Mouse (Mus musculus) liver, embryonic 16.5 days (tissue): ENCODE measurements around the gene Atxn1l. TPM values are rescaled to one million over a fixed set of nuclear protein-coding genes. Genes with fewer than 3 reads are reported as not detected.

Experiments
- ATAC-seq: fragments of 200-750 bp; cut with Nextera tagmentation; 2 replicates; pipeline ENCODE4 v1.8.0; 2017; ENCODE audit warnings: low read depth, mild to moderate bottlenecking, moderate number of reproducible peaks, moderate library complexity
- H3K27ac ChIP-seq: fragments of 300-500 bp; sonication (generic); 2 replicates; pipeline ENCODE4 v1.5.1; 2014; ENCODE audit warnings: mild to moderate bottlenecking, low read length
- H3K27me3 ChIP-seq: fragments of 300-500 bp; sonication (generic); 2 replicates; pipeline ENCODE4 v1.6.1; 2014; ENCODE audit warnings: low read depth, low read length, mixed read lengths; ENCODE audit not compliant: control insufficient read depth, insufficient read depth
- H3K36me3 ChIP-seq: fragments of 300-500 bp; sonication (generic); 2 replicates; pipeline ENCODE4 v1.6.1; 2014; ENCODE audit warnings: mild to moderate bottlenecking; ENCODE audit not compliant: control insufficient read depth, insufficient read depth
- H3K4me1 ChIP-seq: fragments of 300-500 bp; sonication (generic); 2 replicates; pipeline ENCODE4 v1.6.1; 2014; ENCODE audit warnings: low read depth, low read length, mixed read lengths; ENCODE audit not compliant: control insufficient read depth
- H3K4me2 ChIP-seq: fragments of 300-500 bp; sonication (generic); 2 replicates; pipeline ENCODE4 v1.6.1; 2014; ENCODE audit warnings: low read depth, low read length, mixed read lengths
- H3K4me3 ChIP-seq: fragments of 300-500 bp; sonication (generic); 2 replicates; pipeline ENCODE4 v1.5.1; 2014; ENCODE audit warnings: low read depth, mild to moderate bottlenecking, low read length
- H3K9ac ChIP-seq: fragments of 300-500 bp; sonication (generic); 2 replicates; pipeline ENCODE4 v1.6.1; 2014; ENCODE audit warnings: low read depth, low read length
- H3K9me3 ChIP-seq: fragments of 300-500 bp; sonication (generic); replicated peaks from 2 replicates; pipeline ENCODE4 v1.6.1; 2016; ENCODE audit warnings: low read length; ENCODE audit not compliant: control insufficient read depth
- WGBS: fragments of 180-500 bp; shearing (Covaris S2); extraction: QIAGEN DNeasy Blood & Tissue Kit; methylation state at CpG from one replicate; pipeline ENCODE4 v1.1.7; 2014; ENCODE audit not compliant: insufficient replicate concordance; 5-methylcytosine and 5-hydroxymethylcytosine counted together
- polyA plus RNA-seq: library from polyadenylated mRNA; unstranded; fragments of >200 nt; fragmentation: Nextera tagmentation; extraction: Ambion mirVana; gene quantifications from 2 replicates; pipeline ENCODE4 v1.2.1, GENCODE M21; 2015

The Atxn1l gene
- polyA plus RNA-seq, 1 experiment from 2014 or later, result 2.8 TPM

- Histone ChIP-seq H3K9me3 (no peaks in the 10 kb centered on the region), H3K9ac (peak overlapping the region; percentile 97), H3K4me2 (peak overlapping the region; percentile 81), H3K36me3 (no peaks in the 10 kb centered on the region), H3K4me1 (peaks cover 26% of the 10 kb centered on the region), H3K27me3 (no peaks in the 10 kb centered on the region), H3K4me3 (peak overlapping the region; percentile 99), H3K27ac (peak overlapping the region; percentile 84)
- WGBS, result under 1% methylated on average over 38 of the region's 38 CpGs
- ATAC-seq, result peak; percentile 70
These were observed 44.9 kb downstream of the Atxn1l start for GRCm38 (mm10) chr8:109692443-109693145.

- Histone ChIP-seq H3K27ac (no peak overlapping the region), H3K27me3 (no peaks in the 10 kb centered on the region), H3K4me2 (peak overlapping the region; percentile 81), H3K36me3 (no peaks in the 10 kb centered on the region), H3K9me3 (no peaks in the 10 kb centered on the region), H3K4me1 (peaks cover 26% of the 10 kb centered on the region), H3K9ac (peak overlapping the region; percentile 97), H3K4me3 (peak overlapping the region; percentile 99)
- no peak for ATAC-seq
- WGBS, result 29% methylated on average over 5 of the region's 5 CpGs
These were observed 45.8 kb downstream of the Atxn1l start for GRCm38 (mm10) chr8:109691769-109692168.

GRCm38 (mm10) chr8:109687248-109687647 is 50.3 kb downstream of the Atxn1l start:
- ATAC-seq, result no peak
- Histone ChIP-seq H3K9ac (no peak overlapping the region), H3K4me2 (no peak overlapping the region), H3K9me3 (no peaks in the 10 kb centered on the region), H3K4me3 (no peak overlapping the region), H3K36me3 (peaks cover 8% of the 10 kb centered on the region), H3K27ac (no peak overlapping the region), H3K4me1 (peaks cover 18% of the 10 kb centered on the region), H3K27me3 (no peaks in the 10 kb centered on the region)
- 77% methylated on average over 5 of the region's 5 CpGs for WGBS

- H3K4me3 ChIP-seq, result no peak overlapping the region
- no peaks in the 10 kb centered on the region; the same call in 1 of the 2 replicates for H3K4me1 ChIP-seq
- peaks cover 38% of the 10 kb centered on the region for H3K36me3 ChIP-seq
- 0 out of 2 replicates have a peak overlapping the region, but pooled peaks have one; percentile 7 for H3K27ac ChIP-seq
- 86% methylated on average over 5 of the region's 5 CpGs for WGBS
- no peak for ATAC-seq
- H3K9ac ChIP-seq, result no peak overlapping the region
- H3K4me2 ChIP-seq, result no peak overlapping the region
- H3K9me3 ChIP-seq, result no peaks in the 10 kb centered on the region
- no peaks in the 10 kb centered on the region for H3K27me3 ChIP-seq
These were observed 55.4 kb downstream of the Atxn1l start for GRCm38 (mm10) chr8:109682120-109682519.

- no peak overlapping the region for H3K9ac ChIP-seq
- no peaks in the 10 kb centered on the region for H3K9me3 ChIP-seq
- H3K36me3 ChIP-seq, result peaks cover 42% of the 10 kb centered on the region
- H3K4me3 ChIP-seq, result no peak overlapping the region
- no peak for ATAC-seq
- no peaks in the 10 kb centered on the region for H3K27me3 ChIP-seq
- H3K4me1 ChIP-seq, result no peaks in the 10 kb centered on the region; the same call in 1 of the 2 replicates
- 72% methylated on average over 3 of the region's 3 CpGs for WGBS
- H3K4me2 ChIP-seq, result no peak overlapping the region
- H3K27ac ChIP-seq, result no peak overlapping the region
These were observed 56.0 kb downstream of the Atxn1l start for GRCm38 (mm10) chr8:109681535-109681934.

Other genes with a start within 250 kb of the Atxn1l start
- gene Pmfbp1, start 243.7 kb downstream of the Atxn1l start, polyA plus RNA-seq, result not detected in 2 replicates
- 10.4 and 10.5 TPM in 2 replicates for gene Dhx38, start 171.9 kb downstream of the Atxn1l start, polyA plus RNA-seq
- 10.3 TPM in 2 replicates for gene Txnl4b, start 171.8 kb downstream of the Atxn1l start, polyA plus RNA-seq
- gene Hp, start 158.6 kb downstream of the Atxn1l start, polyA plus RNA-seq, result 199 and 246 TPM in 2 replicates
- 16.0 and 16.4 TPM in 2 replicates for gene Dhodh, start 129.1 kb downstream of the Atxn1l start, polyA plus RNA-seq
- gene Pkd1l3, start 123.2 kb downstream of the Atxn1l start, polyA plus RNA-seq, result 0.37 and 0.48 TPM in 2 replicates
- gene Ist1, start 44.5 kb downstream of the Atxn1l start, polyA plus RNA-seq, result 37.2 and 38.9 TPM in 2 replicates
- gene Zfp821, start 32.2 kb downstream of the Atxn1l start, polyA plus RNA-seq, result 4.9 and 5.3 TPM in 2 replicates
- gene Ap1g1, start 40.8 kb upstream of the Atxn1l start, polyA plus RNA-seq, result 16.6 and 19.4 TPM in 2 replicates
- gene Phlpp2, start 130.8 kb upstream of the Atxn1l start, polyA plus RNA-seq, result 3.3 and 3.4 TPM in 2 replicates
- gene Marveld3, start 224.5 kb upstream of the Atxn1l start, polyA plus RNA-seq, result 0.51 TPM in 1 of 2 replicates, not detected in the other